Mouse (Mus musculus): ENCODE data around the gene Btbd9. TPM values are rescaled to one million over a fixed set of nuclear protein-coding genes. Genes with fewer than 3 reads are reported as not detected.

The Btbd9 gene
- polyA plus RNA-seq, 1 experiment, result 80.3 TPM

DNA sequence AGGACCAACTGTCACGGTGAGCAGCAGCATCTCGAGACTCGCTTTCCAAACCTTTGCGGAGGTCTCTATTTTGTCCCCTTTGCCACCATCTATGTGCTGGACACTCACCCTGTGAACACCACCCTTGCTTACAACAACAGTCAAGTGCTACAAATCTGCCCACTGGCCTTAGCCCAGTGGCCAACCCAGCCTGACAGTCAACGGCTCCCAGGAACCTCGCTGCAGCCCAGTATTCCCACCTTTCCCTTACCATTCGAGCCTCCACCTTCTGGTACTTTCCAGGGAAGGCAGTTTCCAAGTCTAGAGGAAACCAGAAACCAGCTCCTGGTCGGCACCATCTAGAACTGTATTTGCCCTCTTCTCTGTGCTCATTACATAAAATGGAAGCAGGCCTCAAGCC lies 84.7 kb downstream of the Btbd9 start:
- Histone ChIP-seq H3K9me3 (peaks cover 18% of the 10 kb centered on the region; the same call in 1 of the 2 replicates), H3K27me3 (replicated peaks) (no peaks in the 10 kb centered on the region), H3K4me1 (peaks cover 32% of the 10 kb centered on the region), H3K36me3 (replicated peaks; ENCODE audit: low read length) (peaks cover 50% of the 10 kb centered on the region), H3K4me3 (replicated peaks) (no peak overlapping the region)
- TF ChIP-seq GATA1 (IDR thresholded peaks at IDR 0.05; ENCODE audit: borderline replicate concordance, low read length) (no peak), FLI1 (IDR thresholded peaks at IDR 0.05; ENCODE audit: low read length) (no peak)

DNA sequence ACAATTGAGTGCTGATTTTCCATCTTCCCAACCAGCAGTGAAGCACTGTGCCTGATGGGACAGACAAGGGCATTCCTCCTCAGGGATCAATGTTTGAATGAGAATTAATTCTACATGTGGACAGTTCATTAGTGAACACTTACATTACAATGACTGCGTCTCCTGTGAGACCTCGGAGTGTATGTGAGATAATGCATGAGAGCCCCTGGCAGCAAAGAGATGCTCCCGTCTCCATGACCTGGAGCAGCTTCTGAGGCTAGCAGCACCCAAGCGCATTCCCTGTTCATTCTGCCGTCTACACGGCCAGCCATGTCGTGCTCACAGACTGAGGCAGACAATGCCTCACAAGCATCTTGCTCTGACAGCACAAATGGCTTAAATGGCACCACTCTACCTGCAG lies 85.7 kb downstream of the Btbd9 start:
- Histone ChIP-seq H3K27me3 (replicated peaks) (no peaks in the 10 kb centered on the region), H3K36me3 (replicated peaks; ENCODE audit: low read length) (peaks cover 50% of the 10 kb centered on the region), H3K4me1 (peaks cover 22% of the 10 kb centered on the region), H3K4me3 (replicated peaks) (peak overlapping the region; percentile 20), H3K9me3 (peaks cover 18% of the 10 kb centered on the region; the same call in 1 of the 2 replicates)
- TF ChIP-seq FLI1 (IDR thresholded peaks at IDR 0.05; ENCODE audit: low read length) (no peak), GATA1 (IDR thresholded peaks at IDR 0.05; ENCODE audit: borderline replicate concordance, low read length) (no peak)

- H3K27me3 ChIP-seq (replicated peaks), result no peaks in the 10 kb centered on the region
- H3K9me3 ChIP-seq, result peaks cover 18% of the 10 kb centered on the region; the same call in 1 of the 2 replicates
- no peak overlapping the region for H3K4me3 ChIP-seq (replicated peaks)
- TF ChIP-seq FLI1 (IDR thresholded peaks at IDR 0.05; ENCODE audit: low read length) (no peak), GATA1 (IDR thresholded peaks at IDR 0.05; ENCODE audit: borderline replicate concordance, low read length) (no peak)
- H3K4me1 ChIP-seq, result peaks cover 22% of the 10 kb centered on the region
- H3K36me3 ChIP-seq (replicated peaks; ENCODE audit: low read length), result peaks cover 50% of the 10 kb centered on the region
Measured at GRCm38 (mm10) chr17:30490086-30490485, 86.2 kb downstream of the Btbd9 start.

DNA sequence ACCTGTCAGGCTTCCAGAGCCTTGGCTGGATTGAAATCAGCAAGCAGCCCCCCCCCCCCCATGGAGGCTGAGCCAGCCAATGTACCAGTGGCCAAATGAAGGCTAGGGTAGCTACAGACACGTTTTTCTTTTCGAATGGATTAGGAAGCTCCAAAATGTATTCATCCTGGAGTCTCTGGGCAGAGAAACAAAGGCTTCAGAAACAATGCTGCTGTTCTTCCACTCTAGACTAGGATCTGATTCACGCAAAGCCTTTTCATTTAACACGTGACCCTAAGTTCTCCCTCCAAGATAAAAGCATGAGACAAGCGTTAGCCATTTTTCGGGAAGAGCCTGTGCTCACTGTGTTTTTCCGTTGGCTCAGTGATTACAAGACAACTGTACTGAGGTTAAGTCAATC lies 86.7 kb downstream of the Btbd9 start:
- Histone ChIP-seq H3K4me3 (replicated peaks) (no peak overlapping the region), H3K4me1 (peaks cover 19% of the 10 kb centered on the region), H3K9me3 (peaks cover 18% of the 10 kb centered on the region; the same call in 1 of the 2 replicates), H3K27me3 (replicated peaks) (no peaks in the 10 kb centered on the region), H3K36me3 (replicated peaks; ENCODE audit: low read length) (peaks cover 48% of the 10 kb centered on the region)
- TF ChIP-seq GATA1 (IDR thresholded peaks at IDR 0.05; ENCODE audit: borderline replicate concordance, low read length) (no peak), FLI1 (IDR thresholded peaks at IDR 0.05; ENCODE audit: low read length) (no peak)

DNA sequence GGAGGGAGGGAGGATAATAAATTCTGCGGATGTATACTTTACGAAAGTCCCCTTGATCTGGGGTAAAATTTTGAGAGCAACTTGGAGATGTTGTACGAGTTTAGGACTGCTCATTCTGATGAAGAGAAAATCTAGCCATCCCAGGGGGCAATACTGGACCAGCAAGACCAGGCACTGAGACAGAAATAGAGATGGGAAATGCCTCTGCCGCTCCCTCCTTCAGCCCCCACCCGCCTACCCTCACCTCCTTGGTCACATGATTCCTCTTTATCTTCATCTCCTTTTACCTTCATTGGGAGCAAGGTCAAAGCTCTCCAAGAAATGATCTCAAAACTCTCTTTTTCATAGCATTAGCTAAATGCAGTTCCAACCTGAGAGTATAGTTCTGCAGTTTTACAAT lies 88.6 kb downstream of the Btbd9 start:
- Histone ChIP-seq H3K27me3 (replicated peaks) (no peaks in the 10 kb centered on the region), H3K4me1 (peaks cover 10% of the 10 kb centered on the region; the same call in 1 of the 2 replicates), H3K4me3 (replicated peaks) (no peak overlapping the region), H3K9me3 (peaks cover 23% of the 10 kb centered on the region), H3K36me3 (replicated peaks; ENCODE audit: low read length) (peaks cover 48% of the 10 kb centered on the region)
- TF ChIP-seq FLI1 (IDR thresholded peaks at IDR 0.05; ENCODE audit: low read length), result no peak
- TF ChIP-seq GATA1 (IDR thresholded peaks at IDR 0.05; ENCODE audit: borderline replicate concordance, low read length), result no peak

GRCm38 (mm10) chr17:30485067-30485854 lies 91.0 kb downstream of the Btbd9 start:
- Histone ChIP-seq H3K36me3 (replicated peaks; ENCODE audit: low read length) (peaks cover 41% of the 10 kb centered on the region), H3K4me1 (peaks cover 6% of the 10 kb centered on the region; the same call in 1 of the 2 replicates), H3K4me3 (replicated peaks) (no peak overlapping the region), H3K9me3 (peaks cover 8% of the 10 kb centered on the region), H3K27me3 (replicated peaks) (no peaks in the 10 kb centered on the region)
- no peak for TF ChIP-seq FLI1 (IDR thresholded peaks at IDR 0.05; ENCODE audit: low read length)
- TF ChIP-seq GATA1 (IDR thresholded peaks at IDR 0.05; ENCODE audit: borderline replicate concordance, low read length), result peak; percentile 12; the same call in 1 of the 3 replicates

- TF ChIP-seq FLI1 (IDR thresholded peaks at IDR 0.05; ENCODE audit: low read length), result no peak
- no peak for TF ChIP-seq GATA1 (IDR thresholded peaks at IDR 0.05; ENCODE audit: borderline replicate concordance, low read length)
- Histone ChIP-seq H3K9me3 (peaks cover 8% of the 10 kb centered on the region), H3K4me3 (replicated peaks) (no peak overlapping the region), H3K36me3 (replicated peaks; ENCODE audit: low read length) (peaks cover 48% of the 10 kb centered on the region), H3K27me3 (replicated peaks) (no peaks in the 10 kb centered on the region), H3K4me1 (peaks cover 6% of the 10 kb centered on the region; the same call in 1 of the 2 replicates)
Measured at GRCm38 (mm10) chr17:30484446-30485066, 91.7 kb downstream of the Btbd9 start.

DNA sequence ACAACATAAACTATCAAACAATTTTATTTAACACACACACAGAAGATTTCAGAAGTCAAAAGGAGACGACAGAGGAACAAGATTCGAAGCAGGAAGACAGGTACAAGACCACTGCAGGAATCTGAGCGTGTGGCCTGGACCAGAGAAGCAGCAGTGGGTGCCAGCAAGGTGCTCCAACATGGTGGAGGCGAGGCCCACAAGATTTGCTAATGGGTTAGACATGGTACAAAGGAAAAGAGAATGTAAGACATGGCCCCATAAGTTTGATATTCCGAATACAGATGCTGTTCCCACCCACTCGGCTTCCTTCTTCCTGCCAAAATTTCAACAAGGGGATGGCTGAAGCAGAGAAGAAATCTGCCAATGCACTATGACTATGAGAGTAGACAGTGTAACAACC lies 94.5 kb downstream of the Btbd9 start:
- TF ChIP-seq FLI1 (IDR thresholded peaks at IDR 0.05; ENCODE audit: low read length) (no peak), GATA1 (IDR thresholded peaks at IDR 0.05; ENCODE audit: borderline replicate concordance, low read length) (no peak)
- Histone ChIP-seq H3K4me1 (peaks cover 12% of the 10 kb centered on the region; the same call in 1 of the 2 replicates), H3K9me3 (peaks cover 8% of the 10 kb centered on the region), H3K27me3 (replicated peaks) (no peaks in the 10 kb centered on the region), H3K36me3 (replicated peaks; ENCODE audit: low read length) (peaks cover 57% of the 10 kb centered on the region), H3K4me3 (replicated peaks) (no peak overlapping the region)

DNA sequence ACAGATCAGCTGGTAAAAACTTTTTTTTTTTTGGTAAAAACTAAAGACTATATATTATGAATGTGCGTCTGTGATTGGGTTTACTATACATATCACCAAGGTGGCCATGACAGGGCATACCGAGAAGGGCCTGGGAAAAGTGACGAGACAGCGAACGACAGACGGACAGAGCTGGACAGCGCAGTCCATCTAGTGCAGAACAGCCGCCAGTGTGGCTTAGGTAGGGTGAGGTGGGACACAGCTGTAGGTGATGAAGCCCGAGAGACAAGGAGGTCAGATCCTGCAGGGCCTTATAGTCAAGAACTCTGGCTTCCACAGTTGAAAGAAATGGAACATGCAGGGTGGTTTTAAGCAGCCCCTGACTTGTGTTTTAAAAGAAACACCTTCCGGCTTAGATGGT lies 94.9 kb downstream of the Btbd9 start:
- TF ChIP-seq GATA1 (IDR thresholded peaks at IDR 0.05; ENCODE audit: borderline replicate concordance, low read length), result no peak
- TF ChIP-seq FLI1 (IDR thresholded peaks at IDR 0.05; ENCODE audit: low read length), result no peak
- Histone ChIP-seq H3K27me3 (replicated peaks) (no peaks in the 10 kb centered on the region), H3K4me3 (replicated peaks) (no peak overlapping the region), H3K36me3 (replicated peaks; ENCODE audit: low read length) (peaks cover 53% of the 10 kb centered on the region), H3K9me3 (peaks cover 8% of the 10 kb centered on the region), H3K4me1 (peaks cover 12% of the 10 kb centered on the region; the same call in 1 of the 2 replicates)

- Histone ChIP-seq H3K27me3 (replicated peaks) (no peaks in the 10 kb centered on the region), H3K4me3 (replicated peaks) (no peak overlapping the region), H3K36me3 (replicated peaks; ENCODE audit: low read length) (peaks cover 53% of the 10 kb centered on the region), H3K9me3 (peaks cover 8% of the 10 kb centered on the region), H3K4me1 (peaks cover 13% of the 10 kb centered on the region; the same call in 1 of the 2 replicates)
- TF ChIP-seq GATA1 (IDR thresholded peaks at IDR 0.05; ENCODE audit: borderline replicate concordance, low read length), result no peak
- TF ChIP-seq FLI1 (IDR thresholded peaks at IDR 0.05; ENCODE audit: low read length), result no peak
Measured at GRCm38 (mm10) chr17:30480381-30480780, 95.9 kb downstream of the Btbd9 start.

All from megakaryocyte, embryonic 14.5 days (primary cell).